Mouse (Mus musculus) embryonic facial prominence, embryonic 14.5 days (tissue): ENCODE data around the gene Rtcb. TPM values are rescaled to one million over a fixed set of nuclear protein-coding genes. Genes with fewer than 3 reads are reported as not detected.

Experiments
- ATAC-seq: fragments of 200-750 bp; cut with Nextera tagmentation; 2 replicates; pipeline ENCODE4 v1.8.0; 2017; ENCODE audit warnings: low read depth, moderate number of reproducible peaks, moderate TSS enrichment
- DNase-seq: peaks from one replicate; pipeline ENCODE4 v3.0.0-alpha.2; 2015; ENCODE audit warnings: low spot score
- H3K27ac ChIP-seq: fragments of 300-500 bp; sonication (generic); replicated peaks from 2 replicates; pipeline ENCODE4 v1.5.1; 2014; ENCODE audit warnings: low read depth, mild to moderate bottlenecking, low read length, moderate library complexity
- H3K27me3 ChIP-seq: fragments of 300-500 bp; sonication (generic); replicated peaks from 2 replicates; pipeline ENCODE4 v1.6.1; 2014; ENCODE audit warnings: low read length; ENCODE audit not compliant: control insufficient read depth, insufficient read depth
- H3K36me3 ChIP-seq: fragments of 300-500 bp; sonication (generic); 2 replicates; pipeline ENCODE4 v1.6.1; 2014; ENCODE audit warnings: low read length, mixed read lengths; ENCODE audit not compliant: control insufficient read depth, insufficient read depth
- H3K4me1 ChIP-seq: fragments of 300-500 bp; sonication (generic); 2 replicates; pipeline ENCODE4 v1.6.1; 2014; ENCODE audit warnings: antibody characterized with exemption, low read length; ENCODE audit not compliant: control insufficient read depth, insufficient read depth
- H3K4me2 ChIP-seq: fragments of 300-500 bp; sonication (generic); 2 replicates; pipeline ENCODE4 v1.6.1; 2014; ENCODE audit warnings: low read depth, mild to moderate bottlenecking, low read length, moderate library complexity, mixed read lengths
- H3K4me3 ChIP-seq: fragments of 300-500 bp; sonication (generic); 2 replicates; pipeline ENCODE4 v1.5.1; 2014; ENCODE audit warnings: low read depth, mild to moderate bottlenecking, low read length
- H3K9ac ChIP-seq: fragments of 300-500 bp; sonication (generic); 2 replicates; pipeline ENCODE4 v1.6.1; 2014; ENCODE audit warnings: low read depth, mild to moderate bottlenecking, low read length, moderate library complexity, mixed read lengths
- H3K9me3 ChIP-seq: fragments of 300-500 bp; sonication (generic); 2 replicates; pipeline ENCODE4 v1.6.1; 2016; ENCODE audit warnings: low read length; ENCODE audit not compliant: control insufficient read depth
- WGBS: fragments of 180-500 bp; shearing (Covaris S2); extraction: QIAGEN DNeasy Blood & Tissue Kit; methylation state at CpG from one replicate; pipeline ENCODE4 v1.1.7; 2014; 5-methylcytosine and 5-hydroxymethylcytosine counted together
- polyA plus RNA-seq: library from polyadenylated mRNA; unstranded; fragments of >200 nt; fragmentation: Nextera tagmentation; extraction: Ambion mirVana; gene quantifications from 2 replicates; pipeline ENCODE4 v1.2.1, GENCODE M21; 2014

Gene Rtcb
- polyA plus RNA-seq, 1 experiment from 2014 or later: 149 TPM

DNA sequence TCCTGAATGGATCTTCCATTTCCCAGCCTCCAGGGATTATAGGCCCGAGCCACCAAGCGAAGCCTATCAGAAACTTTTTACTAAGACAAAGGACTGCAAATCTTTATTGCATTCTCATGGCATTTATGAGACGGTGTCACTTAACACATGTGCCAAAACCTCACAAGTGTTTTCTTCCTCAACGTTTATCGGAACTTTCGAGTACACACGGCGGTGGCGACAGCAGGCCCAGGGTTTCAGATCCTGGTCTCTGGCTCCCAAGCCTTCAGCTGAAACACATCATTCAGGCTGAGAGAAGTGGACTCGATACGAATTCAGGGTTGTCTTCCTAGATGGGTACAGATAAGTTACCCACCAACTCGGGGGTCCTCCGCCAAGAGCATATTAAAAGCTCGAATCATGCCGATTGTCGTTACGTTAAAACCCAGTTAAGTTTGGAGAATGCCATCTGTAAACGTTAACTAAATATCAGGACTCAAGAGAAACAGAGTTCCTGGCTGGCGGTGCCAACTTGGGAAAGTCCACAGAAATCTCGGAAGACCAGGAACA, 678 bp downstream of the Rtcb start:
- Histone ChIP-seq H3K9ac (peak overlapping the region; percentile 96), H3K4me3 (peak overlapping the region; percentile 92), H3K27ac (peak overlapping the region; percentile 79), H3K36me3 (peaks cover 37% of the 10 kb centered on the region), H3K4me1 (0 out of 2 replicates have a peak, but pooled peaks cover 3% of the 10 kb centered on the region), H3K9me3 (no peaks in the 10 kb centered on the region), H3K4me2 (peak overlapping the region; percentile 66), H3K27me3 (no peaks in the 10 kb centered on the region)
- DNase-seq (no peak), ATAC-seq (no peak)
- WGBS: 2% methylated on average over 20 of the region's 20 CpGs

GRCm38 (mm10) chr10:85954429-85954828, 3.2 kb downstream of the Rtcb start:
- H3K27ac ChIP-seq: no peak overlapping the region
- ATAC-seq: no peak
- no peaks in the 10 kb centered on the region for H3K27me3 ChIP-seq
- no peaks in the 10 kb centered on the region for H3K9me3 ChIP-seq
- DNase-seq: no peak
- H3K36me3 ChIP-seq: peaks cover 60% of the 10 kb centered on the region
- 0 out of 2 replicates have a peak, but pooled peaks cover 3% of the 10 kb centered on the region for H3K4me1 ChIP-seq
- 77% methylated on average over 2 of the region's 2 CpGs for WGBS
- no peak overlapping the region for H3K9ac ChIP-seq
- H3K4me3 ChIP-seq: no peak overlapping the region
- H3K4me2 ChIP-seq: no peak overlapping the region

- Histone ChIP-seq H3K27ac (no peak overlapping the region), H3K4me1 (0 out of 2 replicates have a peak, but pooled peaks cover 3% of the 10 kb centered on the region), H3K4me2 (no peak overlapping the region), H3K27me3 (no peaks in the 10 kb centered on the region), H3K4me3 (no peak overlapping the region), H3K9me3 (no peaks in the 10 kb centered on the region), H3K9ac (no peak overlapping the region), H3K36me3 (peaks cover 70% of the 10 kb centered on the region)
- WGBS: 72% methylated on average over 3 of the region's 3 CpGs
- no peak for DNase-seq
- no peak for ATAC-seq
These were observed 4.2 kb downstream of the Rtcb start for GRCm38 (mm10) chr10:85953401-85953800.

GRCm38 (mm10) chr10:85951765-85952443, 5.7 kb downstream of the Rtcb start:
- no peaks in the 10 kb centered on the region for H3K27me3 ChIP-seq
- no peak for DNase-seq
- no peak overlapping the region for H3K4me2 ChIP-seq
- H3K36me3 ChIP-seq: peaks cover 84% of the 10 kb centered on the region
- no peak for ATAC-seq
- 84% methylated on average over 6 of the region's 6 CpGs for WGBS
- no peak overlapping the region for H3K27ac ChIP-seq
- 0 out of 2 replicates have a peak, but pooled peaks cover 3% of the 10 kb centered on the region for H3K4me1 ChIP-seq
- no peak overlapping the region for H3K4me3 ChIP-seq
- no peaks in the 10 kb centered on the region for H3K9me3 ChIP-seq
- no peak overlapping the region for H3K9ac ChIP-seq

- ATAC-seq (no peak), DNase-seq (no peak)
- Histone ChIP-seq H3K27ac (no peak overlapping the region), H3K27me3 (no peaks in the 10 kb centered on the region), H3K4me3 (no peak overlapping the region), H3K4me1 (no peaks in the 10 kb centered on the region), H3K36me3 (peaks cover 95% of the 10 kb centered on the region), H3K4me2 (no peak overlapping the region), H3K9me3 (no peaks in the 10 kb centered on the region), H3K9ac (no peak overlapping the region)
- 94% methylated on average over 8 of the region's 8 CpGs for WGBS
These were observed 9.0 kb downstream of the Rtcb start for GRCm38 (mm10) chr10:85948483-85949196.

DNA sequence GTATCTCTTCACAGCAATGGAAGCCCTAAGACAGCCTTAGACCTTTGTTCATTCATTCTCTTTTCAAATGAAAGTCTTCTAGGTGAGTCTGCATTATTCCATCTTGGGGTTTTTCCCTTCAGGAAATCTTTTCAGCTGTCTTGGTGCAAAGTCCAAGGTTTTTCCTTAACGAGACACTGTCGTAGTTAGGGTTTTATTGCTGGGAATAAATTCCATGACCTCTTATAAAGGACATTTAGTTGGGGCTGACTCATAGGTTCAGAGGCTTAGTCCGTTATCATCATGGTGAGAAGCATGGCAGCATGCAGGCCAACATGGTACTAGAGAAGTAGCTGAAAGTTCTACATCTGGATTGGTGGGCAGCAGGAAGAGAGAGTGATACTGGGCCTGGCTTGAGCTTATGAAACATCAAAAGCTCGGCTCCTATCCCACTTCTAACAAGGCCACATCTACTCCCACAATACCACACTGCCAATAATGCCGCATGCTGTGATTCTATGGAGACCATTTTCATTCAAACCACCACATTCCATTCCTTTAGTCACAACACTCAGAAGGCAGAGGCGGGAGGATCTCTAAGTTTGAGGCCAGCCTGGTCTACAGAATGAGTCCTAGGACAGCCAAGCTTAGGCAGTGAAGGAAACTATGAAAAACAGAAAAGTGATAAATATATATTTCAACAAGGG, 21.2 kb downstream of the Rtcb start:
- H3K4me2 ChIP-seq: no peak overlapping the region
- H3K4me1 ChIP-seq: no peaks in the 10 kb centered on the region
- H3K27me3 ChIP-seq: no peaks in the 10 kb centered on the region
- DNase-seq (no peak), ATAC-seq (no peak)
- H3K27ac ChIP-seq: no peak overlapping the region
- no peaks in the 10 kb centered on the region; the same call in 1 of the 2 replicates for H3K9me3 ChIP-seq
- H3K4me3 ChIP-seq: no peak overlapping the region
- no peak overlapping the region for H3K9ac ChIP-seq
- WGBS: 91% methylated on average over 6 of the region's 6 CpGs
- peaks cover 53% of the 10 kb centered on the region for H3K36me3 ChIP-seq

DNA sequence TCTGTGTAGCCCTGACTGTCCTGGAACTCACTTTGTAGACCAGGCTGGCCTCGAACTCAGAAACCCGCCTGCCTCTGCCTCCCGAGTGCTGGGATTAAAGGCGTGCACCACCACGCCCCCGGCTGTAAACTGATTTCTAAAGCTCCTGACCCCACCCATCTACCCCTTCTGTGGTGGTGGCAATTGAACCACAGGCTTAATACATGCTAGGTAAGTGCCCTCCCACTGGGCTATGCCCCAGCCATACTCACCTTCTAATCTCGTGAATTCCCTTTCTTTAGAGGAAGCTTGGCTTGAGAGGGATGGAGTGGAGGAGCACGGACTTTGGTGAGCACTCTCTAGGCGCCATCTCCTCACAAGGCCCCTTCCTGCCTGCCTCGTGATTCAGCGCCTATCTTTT, 27.7 kb downstream of the Rtcb start:
- ATAC-seq: no peak
- Histone ChIP-seq H3K4me3 (no peak overlapping the region), H3K9ac (no peak overlapping the region), H3K9me3 (no peaks in the 10 kb centered on the region), H3K36me3 (no peaks in the 10 kb centered on the region), H3K4me1 (peaks cover 7% of the 10 kb centered on the region; the same call in 1 of the 2 replicates), H3K27ac (no peak overlapping the region), H3K4me2 (no peak overlapping the region), H3K27me3 (peaks cover 37% of the 10 kb centered on the region)
- WGBS: 89% methylated on average over 11 of the region's 11 CpGs
- no peak for DNase-seq

DNA sequence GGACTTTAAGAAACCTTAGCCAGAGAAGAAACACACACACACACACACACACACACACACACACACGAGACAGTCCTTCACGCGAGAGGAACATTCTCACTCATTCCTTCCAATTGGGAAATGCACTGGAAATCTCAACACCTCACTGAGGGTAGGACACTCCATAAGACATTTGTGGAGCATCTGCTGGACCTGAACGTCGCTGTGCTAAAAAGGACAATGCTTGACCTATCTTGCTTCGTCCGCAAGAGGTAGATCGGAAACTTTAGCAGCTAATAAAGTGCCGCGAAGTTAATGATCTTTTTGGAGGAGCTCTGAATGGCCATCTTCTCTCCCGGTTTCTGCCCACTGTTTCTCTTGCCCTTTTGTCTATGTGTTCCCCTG, 28.4 kb downstream of the Rtcb start:
- peaks cover 7% of the 10 kb centered on the region; the same call in 1 of the 2 replicates for H3K4me1 ChIP-seq
- WGBS: 51% methylated on average over 11 of the region's 11 CpGs
- no peak overlapping the region for H3K27ac ChIP-seq
- H3K4me2 ChIP-seq: peak overlapping the region; percentile 98
- H3K4me3 ChIP-seq: peak overlapping the region; percentile 53
- H3K9ac ChIP-seq: no peak overlapping the region
- H3K27me3 ChIP-seq: peaks cover 37% of the 10 kb centered on the region
- DNase-seq (no peak), ATAC-seq (no peak)
- H3K9me3 ChIP-seq: no peaks in the 10 kb centered on the region
- no peaks in the 10 kb centered on the region for H3K36me3 ChIP-seq
